Mouse (Mus musculus): ENCODE measurements at regions not wholly inside any gene's neighbourhood (a gene's known extent, or its start where the extent isn't known, plus 50 kb on each side); places are given as distances from the start of the nearest gene placed in this dataset.

DNA sequence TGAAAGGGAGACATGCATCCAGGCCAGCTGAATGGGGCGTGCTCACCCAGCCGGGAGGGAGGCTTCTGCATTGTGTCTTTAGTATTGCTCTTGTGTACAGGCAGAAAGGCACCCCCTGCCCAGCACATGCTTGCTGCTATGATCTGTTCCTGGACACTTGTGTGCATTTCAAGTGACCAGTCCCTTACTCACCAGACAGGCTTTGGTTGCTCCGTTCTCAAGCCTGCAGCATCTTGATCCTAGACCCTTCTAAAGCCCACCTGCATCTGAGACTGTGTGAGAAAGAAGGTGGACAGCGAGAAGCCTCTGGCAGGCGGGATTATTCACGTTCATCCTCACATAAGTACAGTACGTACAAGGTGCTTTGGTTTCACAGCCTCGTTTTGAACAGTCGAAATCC lies 336.5 kb upstream of the Sall1 start:
- no peak for TF ChIP-seq GATA4 (IDR thresholded peaks at IDR 0.05; ENCODE audit: insufficient replicate concordance, low read length)

DNA sequence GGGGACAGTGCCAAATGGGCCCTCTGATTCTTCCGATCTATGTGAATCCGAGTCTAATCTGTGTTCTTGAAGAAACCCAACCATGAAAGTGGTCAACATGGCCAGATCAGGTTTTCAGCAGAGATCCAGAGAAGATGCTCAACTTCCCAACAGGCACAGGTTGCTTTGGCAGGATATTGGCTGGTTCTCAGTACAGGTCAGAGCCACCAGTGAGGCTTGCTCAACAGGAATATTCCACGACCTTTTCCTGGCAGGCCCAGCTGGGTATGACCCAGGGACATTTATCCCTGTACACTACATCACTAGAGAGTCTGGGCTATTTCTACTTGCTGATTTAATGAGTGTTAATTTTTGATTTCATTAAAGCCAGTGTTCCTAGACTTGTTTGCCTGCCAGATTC lies 328.8 kb upstream of the Sall1 start:
- TF ChIP-seq GATA4 (IDR thresholded peaks at IDR 0.05; ENCODE audit: insufficient replicate concordance, low read length): no peak

DNA sequence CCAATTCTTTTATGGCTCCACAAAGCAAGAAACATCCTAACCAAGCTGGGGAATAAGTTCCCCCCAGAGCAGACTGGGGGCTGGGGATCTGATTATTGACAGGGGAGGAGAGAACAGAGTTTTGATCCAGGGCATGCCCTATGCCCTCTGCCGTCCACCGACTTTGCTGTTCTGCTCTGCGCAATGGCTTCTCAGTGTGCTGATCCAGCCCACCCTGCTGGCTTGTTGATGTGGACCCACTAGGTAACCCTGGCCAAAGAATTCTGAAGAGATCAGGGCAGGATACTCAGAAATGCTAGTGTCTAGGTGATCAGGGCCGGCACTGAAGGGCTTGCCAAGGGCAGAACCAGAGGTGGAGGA lies 327.8 kb upstream of the Sall1 start:
- TF ChIP-seq GATA4 (IDR thresholded peaks at IDR 0.05; ENCODE audit: insufficient replicate concordance, low read length): no peak

DNA sequence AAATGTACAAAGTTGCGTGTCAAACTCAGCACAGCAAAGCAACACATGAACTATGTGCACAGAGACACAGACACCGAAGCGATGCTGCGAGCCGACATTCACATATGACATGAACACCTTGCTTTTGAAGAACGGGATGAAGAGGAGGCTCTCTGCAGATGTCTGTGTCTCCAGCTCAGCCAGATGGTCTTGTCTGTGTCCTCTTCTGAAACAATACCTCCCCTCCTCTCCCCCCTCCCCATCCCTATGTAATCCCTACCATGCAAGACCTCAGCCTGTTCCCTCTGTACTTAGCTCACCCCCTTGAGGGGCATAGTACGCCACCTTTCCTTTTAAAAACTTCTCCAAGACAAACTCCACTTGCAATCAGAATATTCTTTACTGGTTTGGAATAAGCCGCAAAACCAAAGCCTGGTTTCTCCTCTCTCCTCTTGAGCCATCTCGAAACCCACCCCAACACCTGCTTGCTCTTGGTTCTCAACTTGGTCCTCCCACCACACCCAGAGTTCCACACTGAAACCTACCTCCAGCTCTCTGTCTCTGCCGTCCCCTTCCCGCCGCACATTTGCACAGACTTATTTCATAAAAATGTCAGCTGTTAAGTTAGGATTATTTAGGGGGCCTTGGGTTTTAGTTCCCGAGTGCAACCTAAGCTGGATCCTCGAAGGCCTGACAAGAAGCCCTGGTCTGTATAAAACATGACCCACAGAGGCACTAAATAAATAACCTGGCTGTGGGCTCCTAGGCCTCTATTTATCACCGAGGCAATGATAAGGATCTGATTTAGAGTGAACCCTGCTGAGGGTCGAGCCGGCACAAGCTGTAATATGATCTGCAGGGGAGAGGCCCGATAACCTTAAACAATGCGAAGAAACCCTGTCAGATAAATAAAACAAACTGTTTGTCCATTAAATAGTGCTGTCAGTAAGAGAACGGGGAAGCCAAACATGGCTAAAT lies 327.1 kb upstream of the Sall1 start:
- no peak for TF ChIP-seq GATA4 (IDR thresholded peaks at IDR 0.05; ENCODE audit: insufficient replicate concordance, low read length)

DNA sequence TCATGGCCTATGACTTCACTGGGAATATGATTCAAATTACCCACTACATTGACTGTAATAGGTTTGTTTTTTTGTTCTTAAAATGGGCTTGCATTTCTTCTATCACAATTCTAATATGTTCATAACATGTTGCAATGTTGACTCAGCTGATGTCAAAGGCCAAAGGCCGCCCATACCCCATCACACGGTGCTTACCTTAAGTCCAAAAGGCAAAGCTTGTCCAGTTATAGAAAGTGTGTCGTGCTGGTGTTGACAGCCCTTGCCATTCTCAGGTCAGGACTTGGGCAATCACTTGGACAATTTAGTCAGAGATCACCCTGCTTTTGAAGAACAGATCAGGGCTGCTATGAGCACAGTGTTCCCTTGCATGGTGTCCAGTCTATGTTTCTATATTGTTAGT lies 321.5 kb upstream of the Sall1 start:
- TF ChIP-seq GATA4 (IDR thresholded peaks at IDR 0.05; ENCODE audit: insufficient replicate concordance, low read length): no peak

DNA sequence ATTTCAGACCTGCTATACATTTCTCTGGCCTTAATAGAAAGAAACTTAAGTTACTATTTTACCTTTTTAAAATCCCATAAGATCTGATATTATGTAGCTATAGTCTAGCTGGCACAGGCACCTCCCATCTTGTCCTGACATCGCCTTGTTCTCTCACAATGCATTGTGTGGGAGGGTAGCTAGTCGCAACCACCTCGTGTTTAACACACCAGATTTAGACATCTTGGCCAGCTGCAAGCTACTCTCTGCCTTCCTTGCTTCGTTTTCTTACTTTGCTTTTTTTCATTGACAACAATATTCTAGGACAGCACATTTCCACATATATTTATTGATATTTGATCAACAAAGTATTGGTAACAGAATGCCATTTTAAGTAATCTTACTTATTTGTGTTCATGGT lies 314.4 kb upstream of the Sall1 start:
- TF ChIP-seq GATA4 (IDR thresholded peaks at IDR 0.05; ENCODE audit: insufficient replicate concordance, low read length): no peak

DNA sequence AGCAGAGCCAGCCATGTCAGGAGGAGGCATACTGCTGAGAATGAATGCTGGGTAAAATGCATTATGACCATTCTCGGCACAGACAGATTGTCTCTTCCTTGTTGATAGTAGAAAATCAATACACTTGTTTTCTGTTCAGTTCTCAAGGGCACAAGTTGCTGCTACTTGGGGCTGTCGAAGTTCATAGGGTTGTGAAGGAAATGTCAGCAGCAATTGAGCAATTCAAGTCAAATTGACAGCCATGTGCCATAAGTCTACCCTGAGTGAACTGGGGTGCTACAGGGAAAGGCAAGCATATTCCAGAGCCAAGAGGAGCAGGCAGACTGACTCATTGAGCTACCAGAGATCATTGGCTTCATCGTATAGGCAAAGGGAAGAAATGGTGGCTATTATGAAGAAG lies 301.6 kb upstream of the Sall1 start:
- TF ChIP-seq GATA4 (IDR thresholded peaks at IDR 0.05; ENCODE audit: insufficient replicate concordance, low read length): no peak

DNA sequence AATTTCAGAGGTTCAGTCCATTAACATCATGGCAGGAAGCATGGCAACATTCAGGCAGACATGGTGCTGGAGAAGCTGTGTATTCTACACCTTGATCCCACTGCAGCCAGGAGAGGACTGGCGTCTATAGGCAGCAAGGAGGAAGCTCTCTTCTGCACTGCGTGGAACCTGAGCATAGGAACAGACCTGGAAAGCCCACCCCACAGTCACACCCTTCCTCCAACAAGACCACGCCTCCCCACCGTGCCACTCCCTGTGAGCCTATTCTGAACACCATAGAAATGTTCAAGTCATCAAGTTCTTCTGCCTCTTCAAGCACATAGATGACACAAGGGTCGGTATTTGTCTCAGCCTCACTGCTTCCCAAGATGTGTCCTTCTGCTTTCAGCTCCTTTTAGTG lies 297.7 kb upstream of the Sall1 start:
- TF ChIP-seq GATA4 (IDR thresholded peaks at IDR 0.05; ENCODE audit: insufficient replicate concordance, low read length): no peak

DNA sequence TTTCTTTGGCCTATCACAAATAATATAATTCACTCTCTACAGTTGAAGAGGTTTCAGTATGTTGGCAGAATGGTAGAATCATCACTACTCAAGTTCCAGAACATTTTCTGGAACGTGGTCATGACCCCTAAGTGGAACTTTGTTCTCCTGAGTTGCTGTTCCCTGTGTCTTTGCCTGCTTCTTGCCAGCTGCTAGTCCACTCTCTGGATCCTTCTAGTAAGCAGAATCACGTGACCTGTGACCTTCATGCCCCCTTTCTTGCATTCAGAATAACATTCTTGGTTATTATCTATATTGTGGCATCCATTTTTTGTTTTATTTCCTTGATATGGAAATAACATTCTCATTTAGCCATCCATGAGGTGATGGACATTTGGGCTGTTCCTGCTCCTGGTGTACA lies 291.5 kb upstream of the Sall1 start:
- TF ChIP-seq GATA4 (IDR thresholded peaks at IDR 0.05; ENCODE audit: insufficient replicate concordance, low read length): no peak

DNA sequence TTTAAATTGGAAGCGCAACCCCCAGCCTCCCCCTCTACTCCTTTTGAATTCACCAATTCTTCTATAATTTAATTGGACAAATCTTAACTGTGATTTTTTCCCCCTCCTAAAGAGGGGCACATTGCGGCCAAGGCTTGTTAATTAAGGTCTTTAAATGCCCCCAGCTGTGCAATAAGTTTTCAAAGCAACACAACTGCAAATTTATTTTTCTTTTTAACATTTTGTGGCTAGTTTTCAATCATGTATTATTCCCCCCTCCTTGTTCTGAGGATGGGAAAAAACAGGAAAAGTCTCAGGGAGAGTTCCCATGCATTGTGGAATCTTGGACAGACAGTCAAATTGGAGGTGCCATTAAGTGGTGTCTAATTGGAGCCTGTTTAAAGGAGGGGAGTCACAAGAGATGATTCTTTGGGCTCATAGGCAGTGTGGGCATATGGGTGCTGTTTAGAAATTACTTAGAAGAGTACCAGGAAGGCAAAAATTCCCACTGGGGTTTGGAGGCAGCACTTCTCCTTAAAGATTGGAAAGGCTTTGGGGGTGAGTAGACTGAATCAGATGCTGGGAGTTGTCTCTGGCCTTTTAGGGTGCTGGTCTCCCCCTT lies 281.9 kb upstream of the Sall1 start:
- TF ChIP-seq GATA4 (IDR thresholded peaks at IDR 0.05; ENCODE audit: insufficient replicate concordance, low read length): no peak

DNA sequence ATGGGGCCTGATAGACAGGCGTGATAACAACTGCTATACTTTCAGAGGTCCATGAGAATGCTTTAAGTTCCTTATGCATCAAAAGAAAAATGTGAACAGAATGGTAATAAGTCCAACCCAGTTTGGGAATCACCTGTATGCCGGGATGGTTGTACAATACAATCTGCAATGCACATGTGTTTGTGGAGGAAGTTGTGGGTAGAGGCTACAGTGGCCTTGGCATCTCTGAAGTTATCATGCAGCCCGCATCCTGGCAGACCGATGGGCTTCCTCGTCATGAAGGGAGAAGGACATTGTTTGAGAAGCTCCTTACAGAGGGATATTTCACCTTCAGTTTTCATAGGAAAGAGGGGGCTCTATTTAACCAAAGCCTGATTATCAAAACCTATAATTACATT lies 281.3 kb upstream of the Sall1 start:
- TF ChIP-seq GATA4 (IDR thresholded peaks at IDR 0.05; ENCODE audit: insufficient replicate concordance, low read length): no peak

DNA sequence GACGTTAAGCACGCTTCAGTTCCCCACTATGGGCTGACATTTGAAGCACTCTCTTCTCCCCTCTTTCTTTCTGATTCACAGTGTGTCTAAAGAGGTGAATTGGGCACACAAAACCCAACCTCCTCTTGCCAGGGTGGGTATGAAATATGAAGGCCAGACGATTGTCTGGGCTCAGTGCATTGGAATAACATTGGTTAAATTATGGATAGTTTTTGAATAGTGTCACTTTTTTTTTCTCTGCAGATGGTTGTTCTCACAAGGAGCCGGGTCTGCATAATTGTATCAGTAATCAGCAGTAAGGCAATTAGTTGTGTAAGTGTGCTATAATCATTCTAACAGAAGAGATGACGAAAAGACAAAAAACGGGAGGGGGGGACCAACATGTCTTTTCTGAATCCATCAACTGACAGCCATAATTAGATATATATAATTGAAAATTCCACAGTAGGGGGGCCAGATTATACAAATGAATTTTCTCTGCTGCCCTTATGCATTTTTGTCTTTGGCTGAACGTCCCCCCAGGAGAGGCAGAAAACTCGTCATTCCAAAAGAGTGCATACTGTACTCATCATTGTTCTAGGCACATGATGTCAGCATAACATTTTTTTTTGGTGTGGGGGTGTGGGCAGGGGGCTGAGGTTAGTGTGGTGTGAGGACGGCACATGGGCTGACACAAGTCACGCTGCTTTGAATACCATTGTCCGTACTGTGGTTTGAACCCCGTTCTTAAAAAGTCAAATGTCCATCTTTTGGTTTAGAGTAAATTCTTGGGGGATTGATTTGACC lies 280.7 kb upstream of the Sall1 start:
- TF ChIP-seq GATA4 (IDR thresholded peaks at IDR 0.05; ENCODE audit: insufficient replicate concordance, low read length): no peak

DNA sequence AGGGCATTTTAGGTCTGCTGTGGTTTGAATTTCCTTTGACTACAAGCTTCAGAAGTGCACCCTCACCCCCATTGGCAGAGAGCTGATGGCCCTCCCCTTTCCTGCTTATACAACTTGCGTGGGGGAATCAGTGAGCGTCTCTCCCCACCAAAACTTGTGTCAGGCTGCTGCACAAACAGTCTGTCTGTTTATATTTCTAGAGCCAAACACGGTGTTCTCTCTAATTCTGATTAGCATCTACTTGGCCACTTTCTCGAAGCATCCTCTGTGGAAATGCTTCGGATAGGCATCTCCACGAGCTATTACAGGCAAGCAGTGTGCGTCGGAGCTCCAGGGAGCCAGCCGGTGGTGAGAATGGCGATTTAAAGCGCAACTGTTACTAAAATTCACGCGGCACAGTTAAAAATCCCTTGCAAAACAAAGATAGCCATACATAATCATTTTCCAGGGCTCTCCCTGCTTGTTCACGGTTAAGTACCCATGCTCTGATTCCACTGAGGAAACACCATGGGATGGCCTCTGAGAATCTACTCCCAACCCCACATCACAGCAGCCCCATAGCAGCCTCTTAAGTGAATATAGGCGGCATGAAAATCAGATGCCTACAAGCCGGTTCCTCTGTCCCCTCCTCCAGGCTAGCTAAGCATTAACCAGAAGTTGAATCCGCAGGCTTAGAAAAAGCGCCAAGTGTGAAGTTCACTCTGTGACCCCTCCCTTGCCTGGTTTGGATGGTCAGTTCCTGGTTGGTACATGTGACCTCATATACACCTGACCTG lies 273.7 kb upstream of the Sall1 start:
- TF ChIP-seq GATA4 (IDR thresholded peaks at IDR 0.05; ENCODE audit: insufficient replicate concordance, low read length): no peak

DNA sequence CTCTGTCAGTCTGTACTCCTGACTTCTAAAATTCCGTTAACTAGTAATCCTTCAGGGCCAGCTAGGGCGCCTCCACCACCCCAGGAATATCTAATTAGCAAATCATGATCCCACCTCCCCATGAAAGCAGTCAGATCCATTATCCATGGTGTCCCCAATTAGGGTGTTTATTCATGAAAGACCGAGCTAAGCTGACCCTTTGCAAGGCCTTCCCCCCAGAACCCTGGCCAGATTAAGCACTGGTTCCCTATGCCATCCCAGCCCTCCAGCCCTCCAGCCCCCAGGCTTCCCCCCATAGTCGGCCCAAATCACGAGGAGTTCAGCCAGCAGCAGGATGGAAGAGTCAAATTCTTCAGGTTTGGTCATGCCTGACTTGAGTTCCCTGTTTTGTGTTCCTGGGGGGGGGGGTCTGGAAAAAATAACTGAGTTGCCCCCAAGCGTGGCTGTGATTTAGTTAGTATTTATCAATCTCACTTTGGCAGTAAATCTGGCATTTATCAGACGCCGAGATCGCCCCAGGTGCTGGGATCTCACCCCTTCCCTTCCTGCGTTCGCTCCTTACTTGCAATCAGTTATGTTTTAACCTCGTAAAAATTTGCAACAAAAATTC lies 272.7 kb upstream of the Sall1 start:
- no peak for TF ChIP-seq GATA4 (IDR thresholded peaks at IDR 0.05; ENCODE audit: insufficient replicate concordance, low read length)

DNA sequence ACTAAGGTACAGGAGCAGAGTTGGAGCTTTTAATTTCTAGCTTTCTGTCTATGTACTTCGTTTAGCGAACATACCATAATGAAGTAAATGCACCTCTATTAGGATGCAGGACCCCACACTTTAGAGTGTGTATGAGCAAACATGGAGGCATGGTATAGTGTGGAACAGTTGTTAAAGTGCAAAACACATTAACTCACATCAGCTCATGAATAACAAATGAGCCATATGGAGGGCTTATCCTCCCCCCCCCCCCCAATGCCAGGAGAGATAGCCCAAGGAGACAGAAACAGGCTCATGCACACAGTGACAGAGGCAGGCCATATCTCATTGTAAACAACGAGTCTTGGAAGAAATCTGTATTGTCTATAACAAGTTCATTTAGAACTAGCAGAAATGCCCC lies 270.9 kb upstream of the Sall1 start:
- no peak for TF ChIP-seq GATA4 (IDR thresholded peaks at IDR 0.05; ENCODE audit: insufficient replicate concordance, low read length)

Data from liver, adult (tissue).